Mouse (Mus musculus): ENCODE measurements around the gene Capns1.

- TF ChIP-seq CTCF (IDR thresholded peaks at IDR 0.05; ENCODE audit: low read depth): no peak
- no peak for TF ChIP-seq EP300 (IDR thresholded peaks at IDR 0.05; ENCODE audit: low read depth)
Observed at GRCm38 (mm10) chr7:30183879-30184289, 14.7 kb downstream of the Capns1 start, which contains the start of gene Cox7a1.

Data from heart, postnatal 0 days (tissue).